Mouse (Mus musculus) olfactory bulb, adult 2 months (tissue): ENCODE data around the gene Rfx8.

Experiments
- CTCF ChIP-seq: fragments of 200-500 bp; IDR thresholded peaks from 2 replicates; pipeline ENCODE4 v1.5.1; 2012; ENCODE audit warnings: low read depth, mild to moderate bottlenecking, low read length, moderate library complexity; ENCODE audit not compliant: insufficient read depth
- POLR2A ChIP-seq: fragments of 200-500 bp; IDR thresholded peaks from 2 replicates; pipeline ENCODE4 v1.6.1; 2012; ENCODE audit warnings: mild to moderate bottlenecking, low read depth, low read length, moderate library complexity; ENCODE audit not compliant: insufficient read depth

GRCm38 (mm10) chr1:39749664-39750063, 28.9 kb upstream of the Rfx8 start:
- TF ChIP-seq POLR2A, result no peak
- TF ChIP-seq CTCF, result no peak
